Mouse (Mus musculus): ENCODE measurements around the gene Id3.

- TF ChIP-seq MAX (IDR thresholded peaks at IDR 0.05) (no peak), CTCF (IDR thresholded peaks at IDR 0.05; ENCODE audit: control insufficient read depth, insufficient read depth, insufficient read length) (no peak)
These were observed 7.3 kb downstream of the Id3 start for GRCm38 (mm10) chr4:136150596-136150995.
